Mouse (Mus musculus): ENCODE measurements around the gene Carm1.
"Not testable (repeated sequence)": the region's sequence is repeated elsewhere in the genome, so short reads cannot be mapped to it uniquely, and the experiment has no call there.

The Carm1 gene

DNA sequence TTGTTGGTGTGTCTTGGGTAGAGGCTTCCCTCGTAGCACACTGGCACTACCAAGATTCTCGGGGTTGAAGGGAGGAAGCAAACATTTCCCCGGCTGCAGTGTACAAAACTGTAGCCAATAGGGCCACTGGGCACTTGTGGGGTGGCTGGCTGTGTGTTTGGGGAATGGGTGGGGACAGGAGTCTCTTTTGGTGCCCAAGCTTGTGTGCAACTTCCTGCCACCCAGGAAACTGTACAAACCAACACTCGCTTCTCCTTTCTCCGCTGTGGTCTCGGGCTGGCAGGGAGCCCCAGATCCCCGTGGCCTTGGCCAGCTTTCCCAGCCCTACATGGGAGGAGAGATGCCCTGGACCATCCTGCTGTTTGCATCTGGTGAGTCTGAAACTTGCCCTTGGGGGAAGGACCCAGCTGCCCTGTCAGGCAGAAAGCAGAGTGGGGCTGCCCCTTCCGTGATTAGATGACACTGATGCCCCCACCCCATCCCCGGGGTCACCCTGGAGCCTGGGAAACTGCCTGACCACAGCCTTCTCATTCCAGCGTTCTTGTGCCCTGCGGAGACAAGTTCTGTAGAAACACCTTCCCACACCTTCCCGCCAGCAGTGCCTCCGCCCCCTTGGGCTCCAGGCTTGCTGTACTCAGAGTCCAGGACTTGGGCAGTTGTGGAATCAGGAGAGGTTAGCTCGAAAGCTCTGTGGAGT lies 20.6 kb upstream of the Carm1 start, which contains the start of gene AB124611:
AB124611 (plus strand) TSS at position 240 of the 697 bp plus-strand sequence.
- CTCF ChIA-PET: interaction anchor here in 2 of 4 experiments (1.1 to 1.9 kb wide), 3 partner anchors 9 to 38 kb away, joined by 3 to 7 read pairs (median 5); no protein-coding TSS in a partner anchor
- POLR2A ChIA-PET: interaction anchor here in 2 of 4 experiments (0.7 to 2.1 kb wide), 7 partner anchors 14 to 152 kb away, joined by 3 to 7 read pairs (median 4); partner anchors contain the start of genes Tmed1 (in 2 of the 2) and Carm1 (in 1 of the 2)

DNA sequence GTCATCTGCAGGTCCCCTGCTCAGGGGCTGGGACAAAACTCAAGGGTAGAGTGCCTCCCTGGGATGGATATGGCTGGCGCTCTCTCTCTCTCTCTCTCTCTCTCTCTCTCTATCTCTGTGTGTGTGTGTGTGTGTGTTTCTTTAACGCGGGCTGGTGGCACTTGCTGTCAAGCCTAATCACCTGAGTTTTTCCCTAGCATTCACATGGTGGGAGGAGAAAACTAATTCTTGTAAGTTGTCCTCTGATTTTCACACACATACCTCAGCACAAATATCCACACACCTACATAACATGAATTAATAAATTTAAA lies 20.1 kb upstream of the Carm1 start:
- CTCF ChIA-PET: no interaction called here
- POLR2A ChIA-PET: interaction anchor here in 2 of 4 experiments (1.0 to 2.1 kb wide), 5 partner anchors 13 to 153 kb away, joined by 3 to 7 read pairs (median 4); partner anchors contain the start of genes Carm1 (in 1 of the 2) and Tmed1 (in 1 of the 2)

DNA sequence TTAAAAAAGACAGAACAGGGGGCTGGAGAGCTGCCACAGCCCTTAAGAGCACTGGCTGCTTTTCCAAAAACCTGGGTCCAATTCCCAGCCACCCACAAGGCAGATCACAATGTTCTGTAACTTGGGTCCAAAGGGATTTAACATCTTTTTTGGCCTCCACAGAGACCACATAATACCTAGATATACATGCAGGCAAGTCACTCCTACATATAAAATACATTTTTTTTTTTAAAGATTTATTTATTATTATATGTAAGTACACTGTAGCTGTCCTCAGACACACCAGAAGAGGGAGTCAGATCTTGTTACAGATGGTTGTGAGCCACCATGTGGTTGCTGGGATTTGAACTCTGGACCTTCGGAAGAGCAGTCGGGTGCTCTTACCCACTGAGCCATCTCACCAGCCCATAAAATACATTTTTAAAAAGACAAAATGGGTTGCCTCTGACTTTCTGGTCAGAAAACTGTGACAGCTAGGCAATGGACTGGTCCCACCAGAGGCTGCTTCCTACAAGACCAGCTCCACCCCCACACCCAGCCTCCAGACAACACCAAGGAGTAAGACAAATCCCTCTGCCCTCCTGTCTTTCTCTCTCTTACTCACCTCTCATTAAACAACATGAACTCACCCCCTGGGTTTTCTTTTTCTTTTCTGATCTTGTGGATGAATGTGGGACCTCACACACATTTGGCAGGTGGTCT lies 19.4 kb upstream of the Carm1 start:
- POLR2A ChIA-PET: interaction anchor here in 3 of 4 experiments (0.5 to 1.3 kb wide), 3 partner anchors 153 to 521 kb away, joined by 3 to 5 read pairs (median 3); no protein-coding TSS in a partner anchor
- CTCF ChIA-PET: no interaction called here

DNA sequence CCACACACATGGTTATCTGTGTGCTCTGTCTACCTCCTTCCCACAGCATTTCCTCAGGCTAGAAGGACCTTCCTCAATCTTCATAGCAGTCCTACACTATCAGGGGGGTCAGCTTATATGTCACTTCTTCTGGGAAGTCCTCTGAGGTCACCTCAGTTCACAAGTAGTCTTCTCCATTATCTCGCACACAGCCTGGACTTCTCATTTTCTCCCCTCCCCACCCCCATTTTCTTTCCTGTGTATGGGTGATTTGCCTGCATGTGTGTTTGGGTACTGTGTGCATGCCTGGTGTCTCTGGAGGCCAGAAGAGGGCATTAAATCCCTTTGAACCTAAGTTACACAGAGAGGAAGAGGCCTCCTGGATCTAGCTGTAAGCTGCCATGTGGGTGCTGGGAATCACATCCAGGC lies 18.8 kb upstream of the Carm1 start:
- POLR2A ChIA-PET: no interaction called here
- CTCF ChIA-PET: no interaction called here

DNA sequence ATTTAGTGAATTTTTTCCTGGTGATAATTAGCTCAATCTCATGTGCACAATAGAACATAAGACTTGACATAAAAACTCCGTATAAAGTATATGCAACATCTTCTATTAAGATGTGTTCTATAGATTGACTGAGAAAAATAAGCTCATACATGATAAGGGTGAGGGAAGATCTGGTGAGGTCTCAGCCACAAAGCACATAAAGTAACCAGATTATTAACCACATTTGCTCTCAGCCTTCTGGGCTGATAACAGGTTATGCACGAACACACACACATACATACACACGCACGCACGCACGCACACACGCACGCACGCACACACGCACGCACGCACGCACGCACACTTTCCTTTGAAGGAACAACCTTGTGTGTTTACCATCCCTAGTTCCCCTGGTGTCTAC lies 10.2 kb upstream of the Carm1 start:
- ChIA-PET CTCF (interaction anchor here in 2 of 4 experiments (0.5 to 2.8 kb wide), 5 partner anchors 9 to 166 kb away, joined by 3 to 17 read pairs (median 6); partner anchors contain the start of gene Carm1 (in 1 of the 2)), POLR2A (interaction anchor here in 3 of 4 experiments (1.0 to 4.5 kb wide), 7 partner anchors 9 to 28 kb away, joined by 3 to 34 read pairs (median 4); partner anchors contain the start of genes Tmed1 (in 2 of the 3) and Carm1 (in 1 of the 3))

DNA sequence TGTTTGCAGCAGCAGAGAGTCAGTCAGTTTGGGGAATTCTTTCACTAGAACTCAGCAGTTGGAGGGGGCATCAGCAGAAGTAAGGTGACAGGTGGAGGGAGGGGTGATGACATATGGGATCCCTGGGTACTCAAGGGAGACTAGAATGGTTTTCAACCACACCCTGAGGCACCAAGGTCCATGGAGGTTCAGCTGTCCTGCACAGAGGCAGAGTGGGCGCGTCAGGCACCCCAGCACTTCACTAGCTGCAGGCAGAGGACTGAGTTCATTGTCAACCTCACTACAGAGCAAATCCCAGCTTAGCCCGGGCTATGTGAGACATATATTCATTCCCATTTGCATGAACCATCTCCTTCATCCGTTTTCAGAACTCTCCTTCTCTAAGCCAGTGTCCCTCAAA lies 9.7 kb upstream of the Carm1 start:
- CTCF ChIA-PET: interaction anchor here in 2 of 4 experiments (0.5 to 2.8 kb wide), 4 partner anchors 9 to 90 kb away, joined by 3 to 17 read pairs (median 6); partner anchors contain the start of gene Carm1 (in 1 of the 2)
- POLR2A ChIA-PET: interaction anchor here in 3 of 4 experiments (1.0 to 4.5 kb wide), 7 partner anchors 9 to 27 kb away, joined by 3 to 34 read pairs (median 4); partner anchors contain the start of genes Tmed1 (in 2 of the 3) and Carm1 (in 1 of the 3)

DNA sequence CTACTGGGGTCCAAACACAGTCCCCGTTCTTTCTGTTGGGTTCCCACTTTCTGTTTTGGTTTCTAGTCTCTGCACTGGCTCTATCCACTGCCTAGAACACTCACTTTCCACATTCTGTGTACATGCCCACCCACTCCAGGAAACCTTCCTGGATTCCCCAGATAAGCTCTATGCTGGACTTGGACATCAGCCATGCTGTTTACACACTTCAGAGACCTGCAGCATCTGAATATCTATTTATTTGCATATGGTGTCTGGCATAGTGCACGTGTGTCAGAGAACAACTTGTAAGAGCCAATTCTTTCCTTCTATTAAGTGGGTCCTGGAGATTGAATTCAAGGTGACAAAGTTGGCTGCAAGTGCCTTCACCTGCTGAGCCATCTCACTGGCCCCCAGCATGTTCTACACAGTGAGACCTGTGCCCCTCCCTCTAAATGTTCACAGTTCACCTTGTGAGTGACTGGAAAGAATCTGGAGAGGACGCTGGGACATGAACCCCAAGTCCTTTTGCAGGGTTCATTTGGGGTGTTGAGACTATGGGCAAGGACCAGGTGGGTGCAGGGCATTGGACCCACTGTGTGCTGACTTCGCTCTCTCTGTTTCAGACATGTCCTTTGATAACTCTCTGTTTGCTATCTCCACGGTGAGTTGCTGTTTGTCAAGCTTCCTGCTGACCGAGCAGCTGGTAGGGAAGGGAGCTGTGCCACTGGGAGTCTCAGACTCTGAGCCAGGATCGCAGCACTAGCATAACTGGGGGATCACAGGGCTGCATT lies 6.5 kb upstream of the Carm1 start:
- ChIA-PET POLR2A (interaction anchor here in 2 of 4 experiments (0.7 to 2.6 kb wide), 7 partner anchors 10 to 33 kb away, joined by 3 to 10 read pairs (median 4); partner anchors contain the start of genes Tmed1 (in 2 of the 2) and AB124611 (in 1 of the 2)), CTCF (interaction anchor here in 2 of 4 experiments (0.7 to 1.5 kb wide), 4 partner anchors 11 to 464 kb away, joined by 3 to 4 read pairs (median 4); partner anchors contain the start of gene Tmed1 (in 1 of the 2))

DNA sequence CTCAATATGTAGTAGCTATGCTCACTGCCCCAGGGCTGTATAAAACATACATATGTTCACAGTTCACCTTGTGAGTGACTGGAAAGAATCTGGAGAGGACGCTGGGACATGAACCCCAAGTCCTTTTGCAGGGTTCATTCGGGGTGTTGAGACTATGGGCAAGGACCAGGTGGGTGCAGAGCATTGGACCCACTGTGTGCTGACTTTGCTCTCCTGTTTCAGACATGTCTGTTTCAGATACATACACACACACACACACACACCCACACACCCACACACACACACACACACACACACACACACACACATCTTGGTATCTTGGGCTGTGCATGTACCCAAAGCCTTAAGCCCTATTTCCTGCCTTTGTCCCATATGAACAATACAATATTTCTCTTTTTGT lies 4.7 kb upstream of the Carm1 start:
- POLR2A ChIA-PET: interaction anchor here in 2 of 4 experiments (1.7 to 2.6 kb wide), 2 partner anchors 11 to 32 kb away, joined by 5 to 10 read pairs; partner anchors contain the start of gene Tmed1 (in 1 of the 2)
- CTCF ChIA-PET: not testable (repeated sequence)

DNA sequence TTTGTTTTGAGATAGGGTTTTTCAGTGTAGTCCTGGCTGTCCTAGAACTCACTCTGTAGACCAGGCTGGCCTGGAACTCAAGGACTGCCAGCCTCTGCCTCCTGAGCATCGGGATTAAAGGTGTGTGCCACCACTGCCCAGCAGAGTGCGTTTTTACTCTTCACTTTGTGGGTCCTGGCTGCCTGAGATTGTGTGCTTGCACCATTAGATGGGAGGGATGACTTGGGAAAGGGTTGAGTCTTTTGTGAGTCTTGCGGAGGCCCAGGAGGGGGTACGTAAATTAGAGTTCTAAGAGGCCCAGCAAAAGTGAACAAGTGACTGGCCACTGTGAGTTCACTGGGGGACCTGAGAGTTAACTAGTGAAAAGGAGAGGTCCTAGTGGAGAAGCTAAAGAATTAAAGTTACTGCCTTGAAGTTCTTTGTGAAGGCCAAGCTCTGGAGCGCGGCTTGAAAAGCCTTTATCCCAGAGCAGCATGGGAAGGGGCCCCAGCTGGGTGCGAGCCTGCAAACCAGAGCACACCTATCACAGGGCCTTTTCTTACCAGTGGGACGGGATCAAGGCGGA lies 1.3 kb upstream of the Carm1 start:
- ChIA-PET POLR2A (interaction anchor here (0.5 to 4.6 kb wide), 155 partner anchors 9 to 894 kb away, joined by 3 to 76 read pairs (median 4); partner anchors contain the start of genes Ldlr (in 3 of the 4), Tmed1 (in 3 of the 4), Cdkn2d (in 2 of the 4) and Keap1 (in 2 of the 4)), CTCF (interaction anchor here in 3 of 4 experiments (0.7 to 2.4 kb wide), 48 partner anchors 8 to 866 kb away, joined by 3 to 23 read pairs (median 5); partner anchors contain the start of genes Tmed1 (in 2 of the 3), 9530077C05Rik (in 1 of the 3), AB124611 (in 1 of the 3) and Cdkn2d (in 1 of the 3))

DNA sequence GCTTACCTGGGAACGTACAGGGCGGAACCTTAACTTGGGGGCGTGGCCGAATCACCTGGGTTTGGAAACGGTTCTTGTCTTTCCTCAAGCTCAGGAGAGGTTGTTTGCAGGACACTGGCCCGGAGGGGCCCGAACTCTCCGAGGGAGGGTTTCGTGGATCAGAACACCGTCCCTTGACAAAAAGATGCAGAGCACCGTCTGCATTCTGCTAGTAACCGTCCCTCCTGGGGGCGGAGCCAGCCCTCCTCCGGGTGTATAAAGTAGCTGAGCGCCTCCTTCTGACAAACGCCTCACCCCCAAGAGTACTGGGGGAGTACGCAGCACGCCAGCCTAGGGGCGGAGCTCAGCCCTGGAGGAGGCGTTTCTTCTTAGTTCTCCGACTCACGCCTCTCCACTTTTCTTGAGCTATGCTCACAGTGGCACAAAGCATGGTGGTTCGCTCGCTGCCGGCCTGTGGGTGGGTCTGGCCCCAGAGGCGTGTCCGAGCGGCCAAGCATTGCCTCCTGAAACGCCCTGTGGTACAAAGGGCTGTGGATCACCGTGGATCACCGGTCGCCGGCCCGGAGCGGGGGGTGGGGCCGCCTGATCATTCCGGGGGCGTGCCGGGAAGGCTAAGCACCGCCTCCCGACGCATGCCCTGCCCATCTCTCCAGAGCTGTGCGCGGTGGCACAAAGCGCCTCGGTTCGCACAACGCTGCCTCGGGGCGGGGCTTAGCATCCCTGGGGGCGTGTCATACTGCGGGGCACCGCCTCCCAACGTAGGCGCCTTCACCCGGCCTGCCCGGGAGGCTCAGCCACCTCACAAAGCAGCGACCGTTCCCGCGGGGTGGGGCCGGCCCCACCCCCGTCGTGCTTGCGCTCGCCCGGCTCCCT lies 542 bp upstream of the Carm1 start:
- ChIA-PET POLR2A (interaction anchor here (0.5 to 4.6 kb wide), 178 partner anchors 8 to 895 kb away, joined by 3 to 76 read pairs (median 4); partner anchors contain the start of genes Tmed1 (in 4 of the 4), Ldlr (in 3 of the 4), Cdkn2d (in 2 of the 4) and Keap1 (in 2 of the 4)), CTCF (interaction anchor here (0.6 to 2.4 kb wide), 71 partner anchors 8 to 951 kb away, joined by 3 to 23 read pairs (median 4); partner anchors contain the start of genes Tmed1 (in 2 of the 4), 9530077C05Rik (in 1 of the 4), AB124611 (in 1 of the 4) and Cdkn2d (in 1 of the 4))

DNA sequence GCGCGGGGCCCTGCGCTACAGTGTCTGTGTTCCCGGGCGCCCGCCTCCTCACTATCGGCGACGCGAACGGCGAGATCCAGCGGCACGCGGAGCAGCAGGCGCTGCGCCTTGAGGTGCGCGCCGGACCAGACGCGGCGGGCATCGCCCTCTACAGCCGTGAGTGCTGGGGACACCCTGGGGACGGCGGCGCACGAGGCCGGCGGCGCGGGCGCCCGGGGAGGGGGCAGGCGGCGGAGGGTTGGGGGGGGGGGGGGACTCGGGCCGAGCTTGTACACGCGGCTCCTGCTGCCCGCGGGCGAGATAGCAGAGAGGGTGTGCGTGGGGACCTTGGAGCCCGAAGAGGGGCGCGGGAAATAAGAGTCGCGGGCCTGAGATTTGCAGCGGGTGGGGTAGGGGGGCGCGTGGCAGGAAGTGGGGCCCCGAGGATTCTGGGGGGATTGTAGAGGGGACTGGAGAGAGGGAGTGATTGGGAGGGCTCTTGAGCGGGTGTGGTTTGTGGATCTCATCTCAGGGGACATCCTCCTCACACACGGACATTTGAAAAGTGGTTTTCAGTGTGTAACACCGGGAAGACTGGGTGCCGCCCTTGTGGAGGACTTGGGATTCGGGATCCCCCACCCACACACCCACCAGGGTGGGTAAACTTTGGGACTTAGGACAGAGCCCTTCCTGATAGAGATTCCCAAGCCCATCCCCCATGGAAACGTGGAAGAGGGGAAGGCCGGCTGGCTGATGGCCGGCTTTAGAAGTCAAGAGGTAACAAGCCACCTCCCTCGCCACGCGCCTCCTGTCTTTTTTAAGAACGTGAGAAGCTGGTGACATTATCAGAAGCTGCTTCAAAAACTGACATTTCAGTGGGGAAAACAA lies 614 bp downstream of the Carm1 start:
- ChIA-PET POLR2A (interaction anchor here (0.6 to 4.6 kb wide), 51 partner anchors 7 to 776 kb away, joined by 3 to 76 read pairs (median 6); partner anchors contain the start of genes Tmed1 (in 3 of the 4), Ldlr (in 2 of the 4), Timm29 (in 2 of the 4) and Yipf2 (in 2 of the 4)), CTCF (interaction anchor here in 3 of 4 experiments (0.6 to 2.4 kb wide), 24 partner anchors 10 to 950 kb away, joined by 3 to 23 read pairs (median 5); partner anchors contain the start of genes Cdkn2d (in 1 of the 3) and Tmed1 (in 1 of the 3))

DNA sequence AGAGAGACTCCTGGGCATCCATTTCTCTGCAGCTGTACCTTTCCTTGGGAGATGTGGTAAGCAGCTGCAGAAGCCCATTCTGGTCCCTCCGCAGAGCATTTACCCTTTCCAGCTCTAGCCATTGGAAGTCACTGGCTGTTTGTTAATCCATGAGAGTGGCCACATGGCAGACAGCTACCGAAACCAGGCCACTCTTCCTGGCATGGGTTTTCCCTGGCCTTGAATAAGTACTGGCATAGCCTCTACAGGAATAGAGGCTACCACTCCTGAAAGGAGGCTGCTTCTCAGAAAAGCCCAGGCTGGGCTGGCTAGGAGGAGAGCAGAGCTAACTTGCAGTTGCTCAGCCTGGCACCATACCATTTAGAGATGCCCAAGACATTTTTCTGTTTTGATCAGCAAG lies 4.4 kb downstream of the Carm1 start:
- ChIA-PET POLR2A (interaction anchor here in 2 of 4 experiments (0.6 to 2.4 kb wide), 5 partner anchors 10 to 19 kb away, joined by 3 to 11 read pairs (median 6); no protein-coding TSS in a partner anchor), CTCF (interaction anchor here in 1 of 4 experiments (0.6 kb wide), 2 partner anchors 60 to 63 kb away, joined by 3 to 15 read pairs; no protein-coding TSS in a partner anchor)

DNA sequence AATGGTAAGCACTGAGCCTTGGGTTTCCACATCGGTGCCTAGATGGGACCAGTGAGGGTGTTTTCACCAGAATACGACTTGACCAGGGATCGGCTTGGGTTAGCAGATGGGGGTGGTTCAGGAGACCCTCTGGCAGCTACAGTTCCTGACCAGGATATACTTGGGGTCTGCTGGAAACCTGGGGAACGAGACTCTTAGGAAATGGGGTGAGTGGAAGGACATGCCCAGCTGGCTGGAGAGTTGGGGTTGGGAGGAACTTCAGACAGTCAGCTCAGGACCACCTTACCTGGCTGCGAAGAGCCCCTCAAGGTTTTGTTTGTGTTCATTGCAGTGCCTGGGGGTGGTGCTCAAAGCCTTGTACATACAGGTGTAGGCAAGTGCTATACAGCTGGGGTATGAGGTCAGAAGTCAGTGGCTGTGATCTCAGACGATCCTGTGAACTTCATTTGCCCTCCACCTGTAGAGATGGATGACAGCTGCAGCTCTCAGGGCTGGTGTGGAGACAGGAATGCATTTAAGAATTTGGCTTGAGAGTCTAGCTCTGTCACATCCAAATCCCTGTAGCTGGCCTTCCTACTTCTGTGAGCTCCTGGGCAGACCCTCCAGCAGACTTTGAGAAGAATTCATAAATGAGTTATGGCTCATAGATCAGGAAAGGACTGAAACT lies 7.0 kb downstream of the Carm1 start:
- POLR2A ChIA-PET: interaction anchor here in 3 of 4 experiments (0.7 to 5.9 kb wide), 20 partner anchors 7 to 170 kb away, joined by 3 to 66 read pairs (median 3); partner anchors contain the start of genes Carm1 (in 2 of the 3), Tmed1 (in 2 of the 3), Dnm2 (in 1 of the 3) and Ldlr (in 1 of the 3)
- CTCF ChIA-PET: interaction anchor here in 3 of 4 experiments (0.5 to 3.5 kb wide), 4 partner anchors 8 to 76 kb away, joined by 3 to 17 read pairs (median 3); partner anchors contain the start of gene Carm1 (in 2 of the 3)

DNA sequence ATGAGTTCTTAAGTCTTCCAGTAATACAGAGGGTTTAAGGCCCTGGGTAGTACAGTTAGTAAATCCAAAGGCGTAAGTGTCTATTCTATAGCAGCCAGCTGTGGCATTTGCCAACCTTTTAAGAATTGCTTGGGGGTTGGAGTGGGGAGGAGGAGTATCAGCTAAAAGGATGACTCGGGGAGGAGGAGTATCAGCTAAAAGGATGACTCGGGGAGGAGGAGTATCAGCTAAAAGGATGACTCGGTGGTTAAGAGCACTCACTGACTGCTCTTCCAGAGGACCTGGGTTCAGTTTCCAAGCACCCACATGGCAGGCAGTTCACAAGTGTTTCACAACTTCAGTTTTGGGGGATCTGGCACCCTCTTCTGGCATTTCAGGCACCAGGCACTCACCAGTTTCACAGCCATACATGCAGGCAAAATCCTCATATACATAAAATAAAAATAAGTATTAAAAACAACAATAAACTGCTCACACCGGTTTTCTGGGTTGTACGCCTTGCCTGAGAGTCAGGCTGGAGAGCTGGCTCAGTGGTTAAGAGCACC lies 8.6 kb downstream of the Carm1 start:
- ChIA-PET POLR2A (interaction anchor here (0.6 to 5.9 kb wide), 22 partner anchors 8 to 131 kb away, joined by 3 to 66 read pairs (median 5); partner anchors contain the start of genes Carm1 (in 3 of the 4), Tmed1 (in 2 of the 4) and Dnm2 (in 1 of the 4)), CTCF (interaction anchor here in 1 of 4 experiments (1.7 to 3.5 kb wide), 2 partner anchors 9 to 47 kb away, joined by 4 to 17 read pairs; partner anchors contain the start of gene Carm1)

All from embryonic stem cell, embryonic (primary cell).